Mouse (Mus musculus): ENCODE data around the gene Usp20.

GRCm38 (mm10) chr2:30933917-30934450, 48.1 kb upstream of the Usp20 start:
- TF ChIP-seq EP300 (IDR thresholded peaks at IDR 0.05; ENCODE audit: insufficient read depth, low read depth, low read length): peak; percentile 86; the same call in 1 of the 2 replicates
- no peak for TF ChIP-seq POLR2A (IDR thresholded peaks at IDR 0.05; ENCODE audit: insufficient read depth, low read depth, low read length)
